Mouse (Mus musculus) lung, postnatal 0 days (tissue): ENCODE results near the gene Col4a3.

Experiments
- CTCF ChIP-seq: IDR thresholded peaks from 2 replicates; pipeline ENCODE4 v1.5.1; 2016; ENCODE audit warnings: antibody characterized with exemption, mild to moderate bottlenecking
- EP300 ChIP-seq: IDR thresholded peaks from 2 replicates; pipeline ENCODE4 v1.6.1; 2016; ENCODE audit warnings: antibody characterized with exemption, mild to moderate bottlenecking, control low read depth

GRCm38 (mm10) chr1:82571758-82572157, 15.0 kb upstream of the Col4a3 start:
- TF ChIP-seq CTCF = peak; percentile 66
- no peak for TF ChIP-seq EP300
